Mouse (Mus musculus): Measurements from ENCODE around the gene Elane.

GRCm38 (mm10) chr10:79853392-79853791 lies 32.7 kb upstream of the Elane start:
- TF ChIP-seq CTCF (IDR thresholded peaks at IDR 0.05; ENCODE audit: low read depth) (no peak), EP300 (IDR thresholded peaks at IDR 0.05; ENCODE audit: low read depth) (no peak)

Measured in liver, postnatal 0 days (tissue).